Mouse (Mus musculus) adrenal gland, adult (tissue): ENCODE data around the gene Pop7.

ENCODE experiments used
- DNase-seq, 2 experiments: peaks; one replicate each; pipeline ENCODE4 v3.0.0; 2022 to 2023; ENCODE audit warnings: low spot score in 1 of 2; ENCODE audit not compliant: inconsistent age in 2 of 2

Gene Pop7

GRCm38 (mm10) chr5:137501709-137502666 is at the start of gene Pop7:
Gene Pop7 (minus strand): TSS chr5:137502518.
- peak; percentile 100 for DNase-seq

GRCm38 (mm10) chr5:137551119-137551518 is 48.8 kb upstream of the Pop7 start:
- DNase-seq = no peak

- DNase-seq = peak in 1 of 2 experiments; percentile 72
Measured at GRCm38 (mm10) chr5:137549840-137550239, 47.5 kb upstream of the Pop7 start.

- DNase-seq = no peak
Measured at GRCm38 (mm10) chr5:137545596-137545995, 43.3 kb upstream of the Pop7 start.

GRCm38 (mm10) chr5:137544926-137545325 is 42.6 kb upstream of the Pop7 start:
- DNase-seq = peak; percentile 64 to 81

GRCm38 (mm10) chr5:137541768-137542540 is 39.6 kb upstream of the Pop7 start:
- DNase-seq = peak; percentile 73 to 89

GRCm38 (mm10) chr5:137540991-137541390 is 38.7 kb upstream of the Pop7 start:
- DNase-seq = peak; percentile 55 to 74

GRCm38 (mm10) chr5:137539291-137539801 is 37.0 kb upstream of the Pop7 start:
- peak; percentile 50 to 74 for DNase-seq

GRCm38 (mm10) chr5:137537461-137537860 is 35.1 kb upstream of the Pop7 start:
- peak; percentile 14 to 25 for DNase-seq

- DNase-seq = no peak
Measured at GRCm38 (mm10) chr5:137535318-137535717, 33.0 kb upstream of the Pop7 start.

GRCm38 (mm10) chr5:137534762-137535161 is 32.4 kb upstream of the Pop7 start:
- DNase-seq = peak in 1 of 2 experiments; percentile 5

- peak; percentile 98 to 99 for DNase-seq
Measured at GRCm38 (mm10) chr5:137533117-137533827, 31.0 kb upstream of the Pop7 start, which contains the start of the genes Epo and Gnb2. Gene Epo (minus strand): TSS chr5:137533242. Gene Gnb2 (minus strand): TSS chr5:137533510.

- no peak for DNase-seq
Measured at GRCm38 (mm10) chr5:137532808-137533116, 30.4 kb upstream of the Pop7 start.

GRCm38 (mm10) chr5:137532131-137532807 is 30.0 kb upstream of the Pop7 start:
- peak in 1 of 2 experiments; percentile 87 for DNase-seq

GRCm38 (mm10) chr5:137531414-137532130 is 29.3 kb upstream of the Pop7 start:
- peak in 1 of 2 experiments; percentile 75 for DNase-seq

GRCm38 (mm10) chr5:137530588-137531413 is 28.5 kb upstream of the Pop7 start:
- peak; percentile 72 to 89 for DNase-seq

- DNase-seq = no peak
Measured at GRCm38 (mm10) chr5:137530075-137530474, 27.8 kb upstream of the Pop7 start.

GRCm38 (mm10) chr5:137529221-137529995 is 27.1 kb upstream of the Pop7 start:
- no peak for DNase-seq
